ENCODE assay signal across 8 mouse cellular contexts in the genomic region with DNA sequence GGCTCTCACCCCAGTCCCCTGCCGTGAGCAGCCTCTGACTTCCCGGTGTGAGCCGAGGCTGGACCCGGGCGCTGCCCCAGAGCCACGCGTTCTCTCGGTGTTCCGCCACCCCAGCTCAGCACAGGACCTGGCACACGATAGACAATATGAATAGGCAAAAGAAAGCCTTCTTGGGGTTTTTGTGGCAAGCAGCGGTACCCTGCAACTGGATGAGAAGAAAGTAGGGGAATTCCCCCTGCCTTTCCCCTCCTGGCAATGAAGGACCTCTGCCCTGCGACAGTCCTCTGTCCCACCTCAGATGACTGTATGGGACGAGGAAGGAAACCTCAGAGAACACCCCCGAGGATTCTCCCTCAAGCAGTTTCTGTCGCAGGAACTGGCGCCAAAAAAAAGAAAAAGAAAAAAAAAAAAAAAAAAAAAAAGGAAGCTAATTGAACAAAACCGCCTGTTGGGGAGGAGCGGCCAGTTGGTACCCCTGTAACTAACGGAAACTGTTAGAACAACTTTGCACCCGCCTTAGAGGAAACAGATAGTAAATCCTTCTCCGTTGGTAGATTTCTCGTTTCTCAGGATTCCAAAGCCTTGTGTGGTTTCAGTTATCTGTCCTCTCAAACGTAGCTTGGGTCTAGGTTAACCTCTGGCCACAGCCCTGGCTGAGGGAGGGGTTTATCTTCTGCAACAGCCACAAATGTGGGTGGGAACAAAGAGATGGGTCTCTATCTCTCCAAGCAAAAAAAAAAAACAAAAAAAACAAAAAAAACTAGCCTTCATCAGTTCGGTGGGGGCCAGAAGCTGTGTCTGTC. TPM values are rescaled to one million over a fixed set of nuclear protein-coding genes. Genes with fewer than 3 reads are reported as not detected.
DNase-seq lines count a peak whose midpoint lies in the region; ATAC-seq and TF ChIP-seq lines count a peak whose summit lies in the region.

No protein-coding gene starts in this region.

- H3K4me3 ChIP-seq in erythroblast, embryonic 14.5 days (replicated peaks) = peak overlapping the region; percentile 88
- peak overlapping the region; percentile 65 for H3K4me3 ChIP-seq in forebrain, embryonic 14.5 days (ENCODE audit: low read depth, low read length)
- peak overlapping the region; percentile 58 for H3K4me3 ChIP-seq in hindbrain, postnatal 0 days (ENCODE audit: low read length)
- peak overlapping the region; percentile 80 for H3K4me3 ChIP-seq in liver, embryonic 16.5 days (ENCODE audit: low read depth, low read length)
- peak overlapping the region; percentile 67 for H3K4me3 ChIP-seq in neural tube, embryonic 14.5 days (ENCODE audit: low read depth, low read length)

- CTCF ChIA-PET in Patski (lab: Charles Lee) = interaction anchor here (1.2 kb wide), 1 partner anchor 143 kb away, joined by 3 read pairs; no protein-coding TSS in a partner anchor

- POLR2A ChIA-PET in Patski (lab: Charles Lee) = interaction anchor here (0.6 to 2.3 kb wide), 14 partner anchors 10 to 823 kb away, joined by 3 to 21 read pairs (median 4); a partner anchor contains a TSS

- no peaks in the 10 kb centered on the region for H3K27me3 ChIP-seq in erythroblast, embryonic 14.5 days (ENCODE audit: control insufficient read depth)
- H3K27me3 ChIP-seq in Patski = no peaks in the 10 kb centered on the region
- no peaks in the 10 kb centered on the region for H3K27me3 ChIP-seq in forebrain, embryonic 14.5 days (replicated peaks; ENCODE audit: control insufficient read depth, insufficient read depth, low read length)
- H3K27me3 ChIP-seq in hindbrain, postnatal 0 days (ENCODE audit: insufficient read depth, low read length) = no peaks in the 10 kb centered on the region
- no peaks in the 10 kb centered on the region for H3K27me3 ChIP-seq in liver, embryonic 16.5 days (ENCODE audit: control insufficient read depth, insufficient read depth, low read depth, low read length)
- no peaks in the 10 kb centered on the region for H3K27me3 ChIP-seq in neural tube, embryonic 14.5 days (ENCODE audit: control insufficient read depth, insufficient read depth, low read length)

- no peak for ATAC-seq in erythroblast, adult 5-6 weeks (replicated peaks; ENCODE audit: low FRiP score, poor library complexity, severe bottlenecking)
- peak; percentile 16 for ATAC-seq in Patski
- no peak; the same call in 1 of the 2 replicates for ATAC-seq in forebrain, embryonic 14.5 days
- ATAC-seq in hindbrain, postnatal 0 days = peak; percentile 44; the same call in 1 of the 2 replicates
- peak; percentile 38 for ATAC-seq in liver, embryonic 16.5 days (ENCODE audit: low read depth)
- no peak for ATAC-seq in neural tube, embryonic 14.5 days (ENCODE audit: low read depth)

- H3K36me3 ChIP-seq in erythroblast, embryonic 14.5 days (ENCODE audit: control insufficient read depth) = peaks cover 19% of the 10 kb centered on the region
- H3K36me3 ChIP-seq in forebrain, embryonic 14.5 days (ENCODE audit: control insufficient read depth, insufficient read depth, low read length) = 0 out of 2 replicates have a peak, but pooled peaks cover 3% of the 10 kb centered on the region
- no peaks in the 10 kb centered on the region for H3K36me3 ChIP-seq in hindbrain, postnatal 0 days (ENCODE audit: insufficient read depth, low read length)
- no peaks in the 10 kb centered on the region for H3K36me3 ChIP-seq in liver, embryonic 16.5 days (ENCODE audit: control insufficient read depth, insufficient read depth)
- H3K36me3 ChIP-seq in neural tube, embryonic 14.5 days (ENCODE audit: control insufficient read depth, insufficient read depth, low read length) = no peaks in the 10 kb centered on the region

- 3% methylated on average over 24 of the region's 24 CpGs for WGBS in forebrain, embryonic 14.5 days
- WGBS in hindbrain, postnatal 0 days = 2% methylated on average over 24 of the region's 24 CpGs
- WGBS in liver, embryonic 16.5 days (ENCODE audit: insufficient replicate concordance) = 0% methylated on average over 24 of the region's 24 CpGs
- WGBS in neural tube, embryonic 14.5 days = 3% methylated on average over 24 of the region's 24 CpGs

- peak overlapping the region; percentile 83 for H3K9ac ChIP-seq in forebrain, embryonic 14.5 days (ENCODE audit: low read length)
- H3K9ac ChIP-seq in hindbrain, postnatal 0 days (replicated peaks; ENCODE audit: low read length) = peak overlapping the region; percentile 75
- peak overlapping the region; percentile 87 for H3K9ac ChIP-seq in liver, embryonic 16.5 days (ENCODE audit: low read depth, low read length)
- H3K9ac ChIP-seq in neural tube, embryonic 14.5 days (replicated peaks; ENCODE audit: low read depth, low read length) = peak overlapping the region; percentile 65

- H3K27ac ChIP-seq in forebrain, embryonic 14.5 days (ENCODE audit: low read depth, low read length) = peak overlapping the region; percentile 97
- peak overlapping the region; percentile 94 for H3K27ac ChIP-seq in hindbrain, postnatal 0 days
- peak overlapping the region; percentile 98 for H3K27ac ChIP-seq in liver, embryonic 16.5 days (ENCODE audit: low read length)
- peak overlapping the region; percentile 92 for H3K27ac ChIP-seq in neural tube, embryonic 14.5 days (ENCODE audit: low read depth, low read length)

- peak overlapping the region; percentile 83 for H3K4me2 ChIP-seq in forebrain, embryonic 14.5 days (ENCODE audit: low read length)
- peak overlapping the region; percentile 86 for H3K4me2 ChIP-seq in hindbrain, postnatal 0 days (ENCODE audit: low read depth, low read length)
- peak overlapping the region; percentile 75 for H3K4me2 ChIP-seq in liver, embryonic 16.5 days (ENCODE audit: low read depth, low read length)
- peak overlapping the region; percentile 64 for H3K4me2 ChIP-seq in neural tube, embryonic 14.5 days (ENCODE audit: low read depth, low read length)

- no peak for TF ChIP-seq CTCF in Patski (IDR thresholded peaks at IDR 0.05)
- no peak for TF ChIP-seq CTCF in hindbrain, postnatal 0 days (IDR thresholded peaks at IDR 0.05; ENCODE audit: low read depth)

- in situ Hi-C loops in Patski (cut with MboI; ENCODE audit: low pct_unique_long_range_greater_than_20kb) = loop anchor here (5.0 kb wide), 2 partner anchors 84 to 154 kb away; a partner anchor contains a TSS

- no peaks in the 10 kb centered on the region for H3K9me3 ChIP-seq in erythroblast, embryonic 14.5 days (ENCODE audit: control insufficient read depth, low read length)
- H3K9me3 ChIP-seq in forebrain, embryonic 14.5 days (replicated peaks; ENCODE audit: control insufficient read depth, low read length) = no peaks in the 10 kb centered on the region
- H3K9me3 ChIP-seq in hindbrain, postnatal 0 days (ENCODE audit: low read length) = no peaks in the 10 kb centered on the region
- H3K9me3 ChIP-seq in liver, embryonic 16.5 days (replicated peaks; ENCODE audit: control insufficient read depth, low read length) = no peaks in the 10 kb centered on the region
- no peaks in the 10 kb centered on the region for H3K9me3 ChIP-seq in neural tube, embryonic 14.5 days (ENCODE audit: control insufficient read depth, low read length)

- H3K4me1 ChIP-seq in erythroblast, embryonic 14.5 days (ENCODE audit: control insufficient read depth) = peaks cover 71% of the 10 kb centered on the region
- peaks cover 36% of the 10 kb centered on the region for H3K4me1 ChIP-seq in forebrain, embryonic 14.5 days (ENCODE audit: control insufficient read depth, insufficient read depth, low read length)
- H3K4me1 ChIP-seq in hindbrain, postnatal 0 days (ENCODE audit: insufficient read depth, low read length) = peaks cover 12% of the 10 kb centered on the region
- H3K4me1 ChIP-seq in liver, embryonic 16.5 days (ENCODE audit: control insufficient read depth, low read depth, low read length) = peaks cover 51% of the 10 kb centered on the region
- peaks cover 19% of the 10 kb centered on the region for H3K4me1 ChIP-seq in neural tube, embryonic 14.5 days (ENCODE audit: control insufficient read depth, insufficient read depth, low read length)

- no peak for DNase-seq in Patski (ENCODE audit: low read depth, low spot score)
- peak; percentile 30 for DNase-seq in forebrain, embryonic 14.5 days (ENCODE audit: low spot score)
- peak; percentile 50 for DNase-seq in hindbrain, postnatal 0 days (ENCODE audit: low spot score)
- DNase-seq in ovary, postnatal 36 days (ENCODE audit: low spot score) = no peak

RNA-seq across cellular contexts. Expression of a gene that starts 0.6 kb away (rescaled TPM):
- 1.6 and 2.0 TPM in 2 replicates for polyA plus RNA-seq in erythroblast, embryonic 14.5 days (2012)
- 0.84 and 8.1 TPM in 2 replicates for total RNA-seq in erythroblast, adult 5-6 weeks (2015; ENCODE audit: low replicate concordance)
- 1.1 and 1.7 TPM in 2 replicates for total RNA-seq in erythroblast, adult 5-6 weeks (2017; ENCODE audit: low replicate concordance)
- polyA plus RNA-seq in Patski (2021) = 6.9 TPM
- polyA plus RNA-seq in forebrain, embryonic 14.5 days (2014; fragmentation: Nextera tagmentation; extraction: Ambion mirVana) = 7.0 and 8.1 TPM in 2 replicates
- 11.3 and 13.4 TPM in 2 replicates for total RNA-seq in hindbrain, postnatal 0 days (2014; rRNA removed)
- 13.0 and 14.0 TPM in 2 replicates for polyA plus RNA-seq in hindbrain, postnatal 0 days (2015; fragmentation: Nextera tagmentation; extraction: Ambion mirVana)
- polyA plus RNA-seq in liver, embryonic 16.5 days (2015; fragmentation: Nextera tagmentation; extraction: Ambion mirVana) = 6.0 and 6.7 TPM in 2 replicates
- 10.9 and 13.0 TPM in 2 replicates for polyA plus RNA-seq in neural tube, embryonic 14.5 days (2014; fragmentation: Nextera tagmentation; extraction: Ambion mirVana)

RNA-seq across cellular contexts. Expression of a gene that starts 23.1 kb away (rescaled TPM):
- 0.25 and 0.43 TPM in 2 replicates for polyA plus RNA-seq in erythroblast, embryonic 14.5 days (2012)
- 4.4 and 8.8 TPM in 2 replicates for total RNA-seq in erythroblast, adult 5-6 weeks (2015; ENCODE audit: low replicate concordance)
- 3.8 and 8.8 TPM in 2 replicates for total RNA-seq in erythroblast, adult 5-6 weeks (2017; ENCODE audit: low replicate concordance)
- polyA plus RNA-seq in Patski (2021) = 48.3 TPM
- polyA plus RNA-seq in forebrain, embryonic 14.5 days (2014; fragmentation: Nextera tagmentation; extraction: Ambion mirVana) = 2.0 and 2.5 TPM in 2 replicates
- total RNA-seq in hindbrain, postnatal 0 days (2014; rRNA removed) = 17.4 and 22.6 TPM in 2 replicates
- 8.2 and 10.2 TPM in 2 replicates for polyA plus RNA-seq in hindbrain, postnatal 0 days (2015; fragmentation: Nextera tagmentation; extraction: Ambion mirVana)
- 0.79 and 1.1 TPM in 2 replicates for polyA plus RNA-seq in liver, embryonic 16.5 days (2015; fragmentation: Nextera tagmentation; extraction: Ambion mirVana)
- 4.3 and 6.1 TPM in 2 replicates for polyA plus RNA-seq in neural tube, embryonic 14.5 days (2014; fragmentation: Nextera tagmentation; extraction: Ambion mirVana)

Comparison
In these comparisons a context has a peak if more than half of its experiments do, and no peak if none do; other contexts are left out.
1. ATAC-seq: peak in Patski (single experiment), hindbrain, postnatal 0 days (single experiment) and liver, embryonic 16.5 days (single experiment); none in erythroblast, adult 5-6 weeks (single experiment), forebrain, embryonic 14.5 days (single experiment) and neural tube, embryonic 14.5 days (single experiment).
2. DNase-seq: peak in forebrain, embryonic 14.5 days (single experiment) and hindbrain, postnatal 0 days (single experiment); none in Patski (single experiment) and ovary, postnatal 36 days (single experiment).
3. Peak in every context shown above with its lines, with median percentiles within 50 percentile points of each other: H3K4me3 ChIP-seq, H3K27ac ChIP-seq, H3K4me2 ChIP-seq and H3K9ac ChIP-seq.